Mouse (Mus musculus) lung, adult 2 months (tissue): Measurements from ENCODE around the gene Ccr1l1. TPM values are rescaled to one million over a fixed set of nuclear protein-coding genes. Genes with fewer than 3 reads are reported as not detected.

ENCODE experiments used
- DNase-seq: peaks from one replicate; pipeline ENCODE4 v3.0.0; 2022
- H3K4me1 ChIP-seq: fragments of 200-500 bp; 2 replicates; pipeline ENCODE4 v1.6.1; 2011; ENCODE audit warnings: low read length; ENCODE audit not compliant: control insufficient read depth, insufficient read depth
- H3K4me3 ChIP-seq: fragments of 200-500 bp; replicated peaks from 2 replicates; pipeline ENCODE3; 2011; ENCODE audit warnings: low read depth, mild to moderate bottlenecking, control low read depth, low read length; ENCODE audit errors: extremely low read depth
- CTCF ChIP-seq: fragments of 200-500 bp; IDR thresholded peaks from 2 replicates; pipeline ENCODE4 v1.5.1; 2011; ENCODE audit warnings: mild to moderate bottlenecking, low read length, control low read depth; ENCODE audit not compliant: insufficient read depth
- POLR2A ChIP-seq: fragments of 200-500 bp; IDR thresholded peaks from 2 replicates; pipeline ENCODE4 v1.6.1; 2011; ENCODE audit warnings: low read depth, mild to moderate bottlenecking, control low read depth, low read length, borderline replicate concordance; ENCODE audit errors: extremely low read depth
- WGBS: fragments of 180-500 bp; shearing (Covaris S2); methylation state at CpG from one replicate; pipeline ENCODE4 v1.1.7; 2018; 5-methylcytosine and 5-hydroxymethylcytosine counted together
- polyA plus RNA-seq: library from polyadenylated mRNA; depleted of rRNA; stranded (reverse); fragments of >200 nt; gene quantifications from 2 replicates; pipeline ENCODE4 v1.2.3, GENCODE M21; 2012

The Ccr1l1 gene
- polyA plus RNA-seq, 1 experiment: not detected

DNA sequence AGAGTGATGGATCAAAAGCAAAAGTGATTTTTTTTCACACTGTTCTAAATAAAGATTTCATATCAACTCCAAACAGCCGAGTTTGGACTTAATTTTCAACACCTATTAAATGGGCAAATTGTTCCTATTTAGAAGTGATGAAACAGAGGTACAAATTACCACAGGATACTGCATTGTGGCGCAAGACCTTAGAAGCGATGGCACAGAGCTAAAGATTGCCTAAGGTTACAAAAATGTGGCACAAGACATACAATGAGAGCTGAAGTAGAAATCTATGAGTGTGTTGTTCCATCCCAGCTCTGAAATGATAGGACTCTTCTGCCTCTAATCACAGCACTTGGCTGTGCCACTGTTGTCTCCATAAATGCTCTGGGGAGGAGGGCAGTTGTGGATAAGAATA is 13.4 kb downstream of the Ccr1l1 start:
- DNase-seq: no peak
- Histone ChIP-seq H3K4me1 (no peaks in the 10 kb centered on the region), H3K4me3 (no peak overlapping the region)
- TF ChIP-seq CTCF (no peak), POLR2A (no peak)
- WGBS: 68% methylated on average over 3 of the region's 3 CpGs

DNA sequence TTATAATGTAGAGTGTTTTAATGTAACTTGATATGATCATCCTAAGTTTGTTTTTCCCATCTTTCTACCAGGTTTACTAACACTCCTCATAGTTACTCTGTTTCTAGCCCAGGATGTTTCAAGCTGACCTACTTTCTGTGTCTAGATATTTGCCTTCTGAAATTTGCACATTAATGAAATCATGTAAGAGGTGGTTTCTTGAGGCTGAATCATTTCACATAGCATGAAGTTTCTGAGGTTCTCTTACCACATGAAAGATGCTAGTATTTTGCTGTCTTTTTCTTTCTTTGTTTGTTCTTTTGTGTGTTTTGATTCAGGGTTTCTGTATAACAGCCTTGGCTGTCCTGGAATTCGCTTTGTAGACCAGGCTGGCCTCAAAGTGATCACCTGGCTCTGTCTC is 18.0 kb downstream of the Ccr1l1 start:
- TF ChIP-seq POLR2A (no peak), CTCF (no peak)
- Histone ChIP-seq H3K4me1 (no peaks in the 10 kb centered on the region), H3K4me3 (no peak overlapping the region)
- DNase-seq: no peak
- 63% methylated on average over 1 of the region's 1 CpGs for WGBS

DNA sequence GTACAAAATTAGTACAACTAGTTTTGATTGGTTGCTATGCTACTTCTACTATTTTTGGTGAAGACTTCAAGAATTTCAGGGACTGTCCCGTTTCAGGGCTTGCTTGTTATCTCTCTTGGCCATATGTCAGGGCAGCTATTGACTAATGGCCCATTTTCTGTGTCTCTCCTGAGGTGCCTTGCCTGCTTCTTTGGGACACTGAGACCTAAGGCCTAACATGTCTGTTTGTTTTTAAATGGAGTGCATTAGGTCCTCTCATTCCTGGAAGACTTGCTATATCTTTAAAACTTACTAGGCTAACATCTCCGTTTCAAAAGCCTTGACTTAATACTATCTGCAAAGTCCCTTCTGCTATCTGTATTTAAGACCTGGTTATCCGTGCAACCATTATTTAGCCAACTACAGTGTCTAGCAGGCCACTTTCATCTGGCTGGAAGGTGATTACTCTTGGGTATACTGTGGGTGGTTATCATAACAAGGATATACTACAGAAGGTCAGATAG is 20.2 kb downstream of the Ccr1l1 start:
- Histone ChIP-seq H3K4me1 (no peaks in the 10 kb centered on the region), H3K4me3 (no peak overlapping the region)
- DNase-seq: no peak
- no peak for TF ChIP-seq POLR2A
- no peak for TF ChIP-seq CTCF
- 69% methylated on average over 3 of the region's 3 CpGs for WGBS

DNA sequence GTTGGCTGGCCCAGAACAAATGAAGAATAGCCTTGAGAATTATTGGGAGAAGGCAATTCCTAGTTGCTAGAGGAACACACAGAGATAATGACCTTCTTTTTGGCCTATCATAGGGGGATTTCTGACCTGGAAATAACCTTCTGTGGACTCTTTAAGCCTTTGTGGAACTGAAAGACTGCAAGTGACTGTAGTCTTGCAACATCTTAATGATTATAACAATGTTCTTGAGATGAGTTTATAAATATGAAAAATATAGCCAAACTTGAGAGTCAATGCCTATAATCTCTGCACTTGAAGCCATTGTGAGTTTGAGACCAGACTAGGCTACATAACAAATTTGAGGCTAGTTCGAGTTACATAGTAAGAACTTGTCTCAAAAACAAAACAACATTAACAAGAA is 21.3 kb downstream of the Ccr1l1 start:
- TF ChIP-seq CTCF: no peak
- no peak for TF ChIP-seq POLR2A
- H3K4me3 ChIP-seq: no peak overlapping the region
- DNase-seq: no peak
- WGBS: 84% methylated on average over 1 of the region's 1 CpGs
- no peaks in the 10 kb centered on the region for H3K4me1 ChIP-seq

DNA sequence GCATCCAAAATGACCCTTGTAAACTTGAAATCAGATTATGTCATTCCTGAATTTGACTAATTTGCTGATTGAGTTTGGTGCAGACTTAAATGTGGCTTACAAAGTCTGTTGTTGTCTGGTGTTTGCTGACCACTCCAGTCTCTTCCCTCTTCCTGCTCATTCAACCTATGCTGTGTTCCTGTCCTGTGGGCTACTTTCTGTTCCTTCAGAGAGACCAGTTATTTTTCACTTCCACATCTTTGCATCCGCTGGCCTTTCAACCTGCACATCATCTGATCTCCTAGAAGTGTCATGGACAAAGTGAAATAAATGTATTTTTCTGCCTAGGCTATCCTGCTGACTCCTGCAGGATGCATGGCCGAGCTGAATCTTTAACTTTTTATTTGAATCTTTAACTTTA is 24.7 kb downstream of the Ccr1l1 start:
- 65% methylated on average over 2 of the region's 2 CpGs for WGBS

DNA sequence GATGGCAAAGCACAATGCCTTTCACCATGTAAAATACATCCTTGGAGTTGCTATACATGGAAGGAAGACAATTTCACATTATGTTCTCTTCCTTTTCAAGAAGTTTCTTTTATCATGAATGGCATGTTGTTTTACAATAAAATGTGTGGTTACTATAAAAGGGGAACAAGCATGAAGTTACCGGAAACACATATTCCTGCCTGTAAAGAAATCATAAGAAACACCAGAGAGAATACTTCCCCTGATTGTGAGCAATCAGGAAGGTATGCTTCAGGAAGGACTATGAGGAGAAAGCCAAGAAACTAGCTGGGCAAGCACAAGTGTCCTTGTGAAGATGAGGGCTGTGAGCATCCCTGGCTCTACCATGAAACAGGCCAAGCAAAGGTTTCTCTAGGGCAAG is 27.0 kb downstream of the Ccr1l1 start:
- DNase-seq: no peak
- H3K4me3 ChIP-seq: no peak overlapping the region
- WGBS: 74% methylated on average over 1 of the region's 1 CpGs
- TF ChIP-seq CTCF (no peak), POLR2A (no peak)
- no peaks in the 10 kb centered on the region for H3K4me1 ChIP-seq

More for the DNA sequence above, 24.7 kb downstream of the Ccr1l1 start:
- no peaks in the 10 kb centered on the region for H3K4me1 ChIP-seq
- H3K4me3 ChIP-seq: no peak overlapping the region
- TF ChIP-seq POLR2A: no peak
- TF ChIP-seq CTCF: no peak
- no peak for DNase-seq

DNA sequence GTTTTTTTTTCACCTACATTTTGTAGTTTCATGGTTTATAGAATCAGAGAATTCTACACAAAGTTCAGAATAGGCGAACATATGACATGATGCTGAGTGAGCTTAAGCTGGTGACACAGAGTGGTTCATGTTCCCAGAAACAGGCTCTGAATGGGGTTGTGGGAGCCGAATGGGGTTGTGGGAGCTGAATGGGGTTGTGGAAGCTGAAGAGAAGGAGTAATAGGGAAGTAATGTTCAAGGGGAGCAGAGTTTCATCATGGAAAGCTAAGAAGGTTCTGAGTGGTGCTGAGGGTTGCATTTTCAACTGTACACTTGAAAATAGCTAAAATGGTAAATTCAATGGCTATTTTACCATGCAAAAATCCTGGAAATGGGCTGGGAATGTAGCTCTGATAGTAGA is 28.8 kb downstream of the Ccr1l1 start:
- H3K4me3 ChIP-seq: no peak overlapping the region
- no peak for DNase-seq
- H3K4me1 ChIP-seq: no peaks in the 10 kb centered on the region
- 78% methylated on average over 2 of the region's 2 CpGs for WGBS
- TF ChIP-seq CTCF (no peak), POLR2A (no peak)

DNA sequence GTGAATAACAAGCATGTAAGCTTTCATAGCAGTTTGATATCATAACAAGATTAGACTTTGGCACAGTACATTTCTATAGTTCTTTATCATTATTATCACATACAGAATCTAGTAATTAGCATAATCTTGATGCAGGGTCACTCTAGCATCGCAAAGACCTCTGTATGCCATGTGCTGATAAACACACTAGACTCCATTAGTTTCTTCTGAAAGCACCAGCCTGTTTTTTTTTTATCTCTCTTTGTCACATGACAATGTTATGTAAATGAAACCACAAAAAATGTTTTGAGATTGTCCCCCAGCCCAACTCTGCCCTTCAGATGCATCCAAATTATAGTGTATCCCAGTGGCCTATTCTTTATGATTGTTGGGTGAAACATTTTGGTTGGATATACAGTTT is 30.4 kb downstream of the Ccr1l1 start:
- no peak overlapping the region for H3K4me3 ChIP-seq
- no peaks in the 10 kb centered on the region for H3K4me1 ChIP-seq
- WGBS: 72% methylated on average over 1 of the region's 1 CpGs
- no peak for DNase-seq
- no peak for TF ChIP-seq CTCF
- TF ChIP-seq POLR2A: no peak

DNA sequence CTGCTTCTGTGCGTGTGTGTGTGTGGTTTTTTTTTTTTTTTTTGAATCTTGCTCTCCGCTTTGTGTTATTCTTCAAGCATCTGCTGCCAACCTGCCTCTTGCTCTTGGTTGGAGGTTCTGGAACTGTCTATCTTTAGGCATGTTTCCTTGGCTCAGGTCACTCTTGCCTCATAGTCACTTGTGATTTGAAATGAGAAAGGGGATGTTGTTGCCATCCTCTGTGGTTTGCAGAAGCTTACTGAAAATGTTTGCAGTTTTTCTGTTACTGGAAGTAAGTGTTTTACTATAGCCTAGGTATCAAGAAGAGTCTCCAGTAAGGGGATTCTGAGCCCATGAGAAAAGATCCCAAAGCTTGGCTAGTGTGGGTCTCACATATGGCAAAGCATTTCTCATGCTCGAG is 36.2 kb downstream of the Ccr1l1 start:
- DNase-seq: no peak
- peaks cover 2% of the 10 kb centered on the region; the same call in 1 of the 2 replicates for H3K4me1 ChIP-seq
- 76% methylated on average over 3 of the region's 3 CpGs for WGBS
- TF ChIP-seq POLR2A: no peak
- no peak overlapping the region for H3K4me3 ChIP-seq

DNA sequence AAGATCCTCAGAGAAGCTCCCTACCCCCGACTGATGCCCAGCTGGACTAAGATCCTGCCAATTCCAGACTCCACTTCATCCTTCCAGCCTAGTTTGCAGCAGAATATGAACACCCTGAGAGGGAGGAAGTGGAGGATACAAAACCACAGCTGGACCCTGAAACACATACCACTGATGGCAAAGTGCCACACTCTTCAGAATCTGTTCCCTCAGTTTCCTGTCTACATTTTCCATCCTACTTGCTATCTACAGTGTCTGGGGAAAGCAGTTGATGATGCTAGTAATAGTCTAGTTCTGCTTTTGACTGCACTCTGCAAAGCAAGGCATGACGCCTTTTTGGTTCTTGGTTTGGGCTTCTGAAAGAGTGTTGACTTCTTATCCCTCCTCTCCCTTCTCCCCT is 36.9 kb downstream of the Ccr1l1 start:
- peaks cover 2% of the 10 kb centered on the region; the same call in 1 of the 2 replicates for H3K4me1 ChIP-seq
- no peak for TF ChIP-seq CTCF
- TF ChIP-seq POLR2A: no peak
- WGBS: 58% methylated on average over 2 of the region's 2 CpGs
- DNase-seq: no peak
- H3K4me3 ChIP-seq: no peak overlapping the region

DNA sequence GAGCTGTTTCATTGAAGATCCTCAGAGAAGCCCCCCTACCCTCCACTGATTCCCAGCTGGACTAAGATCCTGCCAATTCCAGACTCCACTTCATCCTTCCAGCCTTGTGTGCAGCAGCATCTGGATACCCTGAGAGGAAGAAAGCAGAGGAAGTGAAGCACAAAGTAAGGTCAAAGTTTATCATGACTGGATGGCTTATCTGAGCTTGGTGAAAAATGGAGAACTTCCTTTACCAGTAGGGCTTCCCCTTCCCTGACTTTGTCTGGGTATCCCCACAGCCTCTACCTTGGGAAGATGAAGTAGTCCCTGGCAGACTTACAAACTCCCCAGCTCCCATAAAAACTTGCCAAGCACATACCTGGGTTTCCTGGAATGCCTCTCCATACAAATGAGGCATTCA is 37.6 kb downstream of the Ccr1l1 start:
- Histone ChIP-seq H3K4me3 (no peak overlapping the region), H3K4me1 (peaks cover 2% of the 10 kb centered on the region; the same call in 1 of the 2 replicates)
- DNase-seq: no peak
- no peak for TF ChIP-seq POLR2A
- no peak for TF ChIP-seq CTCF
